15 mouse cellular contexts compared by ENCODE assay signal in the genomic region with DNA sequence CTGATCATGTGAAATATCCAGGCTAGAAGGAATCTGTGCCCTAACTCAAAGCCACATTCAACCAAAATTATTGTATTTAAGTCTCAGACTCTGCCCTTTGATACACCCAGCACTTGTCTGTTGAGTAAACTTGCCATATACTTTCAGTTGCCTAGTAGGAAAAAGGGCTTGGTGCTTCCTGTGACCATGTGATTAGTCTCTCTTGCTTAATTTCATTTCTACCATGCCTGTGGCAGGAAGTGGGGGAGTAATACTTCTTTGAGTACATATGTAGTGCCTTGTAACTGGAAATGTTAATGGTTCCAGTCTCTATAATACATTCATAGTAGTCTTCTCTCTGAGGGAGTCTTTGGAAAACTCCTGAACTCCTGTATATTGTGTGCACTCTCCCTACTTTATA. TPM values are rescaled to one million over a fixed set of nuclear protein-coding genes. Genes with fewer than 3 reads are reported as not detected.
A peak's percentile ranks its signal among the peaks of the same experiment; 100 is the strongest.
DNase-seq lines count a peak whose midpoint lies in the region; ATAC-seq and TF ChIP-seq lines count a peak whose summit lies in the region.
"Had no signal": no experiment of that assay in that cellular context is flagged by ENCODE, and none has a peak within 500 bp of the region (broad histone marks: within the 10 kb centered on the region; RNA-seq: fewer than 3 reads in every experiment).

No protein-coding gene starts in this region.

- TF ChIP-seq POLR2A in MEL (IDR thresholded peaks at IDR 0.05; ENCODE audit: control insufficient read depth in 1 of 2, insufficient read depth in 1 of 2, low read depth in 1 of 2, low read length in 2 of 2, poor library complexity in 1 of 2): no peak

- H3K4me2 ChIP-seq in hindbrain, embryonic 13.5 days: no peak overlapping the region
- H3K4me2 ChIP-seq in hindbrain, embryonic 12.5 days (replicated peaks): no peak overlapping the region
- H3K4me2 ChIP-seq: limb, embryonic 12.5 days; stomach, embryonic 15.5 days had no signal

- H3K36me3 ChIP-seq in MEL (ENCODE audit: control insufficient read depth in 1 of 2, insufficient read depth in 2 of 2, low read length in 2 of 2): peaks cover 0 to 37% of the 10 kb centered on the region in 2 experiments; a peak in 2 of 4 replicates
- H3K36me3 ChIP-seq in hindbrain, embryonic 13.5 days: no peaks in the 10 kb centered on the region
- H3K36me3 ChIP-seq in hindbrain, embryonic 12.5 days: no peaks in the 10 kb centered on the region
- H3K36me3 ChIP-seq: heart, embryonic 10.5 days; limb, embryonic 12.5 days; stomach, embryonic 15.5 days had no signal

- no peak for TF ChIP-seq CTCF in MEL (IDR thresholded peaks at IDR 0.05 in 2 of 3, conservative IDR thresholded peaks at IDR 0.05 in 1 of 3; ENCODE audit: control insufficient read depth in 1 of 3, insufficient read depth in 1 of 3, low read depth in 2 of 3, low read length in 3 of 3, poor library complexity in 1 of 3, severe bottlenecking in 1 of 3)

- peak; percentile 40 for DNase-seq in lung, postnatal 25 days (ENCODE audit: low spot score)
- DNase-seq in lung, postnatal 4 days: no peak
- peak; percentile 8 for DNase-seq in MEL (ENCODE audit: low read depth, low spot score)
- DNase-seq in natural killer cell, adult 2 months (ENCODE audit: low spot score in 2 of 2): peak; percentile 37 to 51
- DNase-seq: adrenal gland, postnatal 25 days; cerebellum, adult 9-11 months; layer of hippocampus, adult 9-11 months had no signal

- H3K9me3 ChIP-seq in MEL (replicated peaks; ENCODE audit: insufficient read depth, low read length): no peaks in the 10 kb centered on the region
- H3K9me3 ChIP-seq in hindbrain, embryonic 13.5 days: no peaks in the 10 kb centered on the region
- H3K9me3 ChIP-seq in hindbrain, embryonic 12.5 days (replicated peaks): no peaks in the 10 kb centered on the region
- H3K9me3 ChIP-seq: heart, embryonic 10.5 days; limb, embryonic 12.5 days; stomach, embryonic 15.5 days had no signal

- no peak overlapping the region for H3K4me3 ChIP-seq in MEL (ENCODE audit: control insufficient read depth in 1 of 2, insufficient read depth in 1 of 2, low read depth in 2 of 2, low read length in 2 of 2)
- no peak overlapping the region for H3K4me3 ChIP-seq in hindbrain, embryonic 13.5 days
- H3K4me3 ChIP-seq in hindbrain, embryonic 12.5 days: no peak overlapping the region
- H3K4me3 ChIP-seq: heart, embryonic 10.5 days; limb, embryonic 12.5 days; stomach, embryonic 15.5 days had no signal

- no peaks in the 10 kb centered on the region for H3K79me2 ChIP-seq in MEL (ENCODE audit: control insufficient read depth, insufficient read depth, low read length, poor library complexity)

- ATAC-seq in inflammation-experienced regulatory T-cells, adult 6 months: peak; percentile 61
- ATAC-seq in hindbrain, embryonic 13.5 days (ENCODE audit: low FRiP score): no peak
- no peak for ATAC-seq in hindbrain, embryonic 12.5 days (ENCODE audit: low FRiP score)

- H3K4me1 ChIP-seq in MEL (ENCODE audit: control insufficient read depth in 1 of 2, insufficient read depth in 2 of 2, low read length in 2 of 2): peaks cover 0 to 6% of the 10 kb centered on the region in 2 experiments; a peak in 1 of 4 replicates
- no peaks in the 10 kb centered on the region for H3K4me1 ChIP-seq in hindbrain, embryonic 13.5 days (replicated peaks)
- no peaks in the 10 kb centered on the region for H3K4me1 ChIP-seq in hindbrain, embryonic 12.5 days
- H3K4me1 ChIP-seq: heart, embryonic 10.5 days; limb, embryonic 12.5 days; stomach, embryonic 15.5 days had no signal

- TF ChIP-seq RAD21 in MEL (IDR thresholded peaks at IDR 0.05; ENCODE audit: low read depth, low read length): no peak

- no peaks in the 10 kb centered on the region for H3K27me3 ChIP-seq in MEL (ENCODE audit: control insufficient read depth in 1 of 2, insufficient read depth in 2 of 2, low read length in 2 of 2)
- no peaks in the 10 kb centered on the region for H3K27me3 ChIP-seq in hindbrain, embryonic 13.5 days
- no peaks in the 10 kb centered on the region for H3K27me3 ChIP-seq in hindbrain, embryonic 12.5 days
- H3K27me3 ChIP-seq: limb, embryonic 12.5 days; stomach, embryonic 15.5 days had no signal

- TF ChIP-seq EP300 in MEL (IDR thresholded peaks at IDR 0.05; ENCODE audit: low read depth in 1 of 2, low read length in 2 of 2): no peak

- H3K9ac ChIP-seq in MEL (ENCODE audit: control insufficient read depth, low read depth, low read length, poor library complexity, severe bottlenecking): no peak overlapping the region
- no peak overlapping the region for H3K9ac ChIP-seq in hindbrain, embryonic 13.5 days
- H3K9ac ChIP-seq in hindbrain, embryonic 12.5 days: no peak overlapping the region
- H3K9ac ChIP-seq: limb, embryonic 12.5 days; stomach, embryonic 15.5 days had no signal

- H3K27ac ChIP-seq in MEL (ENCODE audit: control insufficient read depth, low read depth, low read length): no peak overlapping the region; the same call in 1 of the 2 replicates
- H3K27ac ChIP-seq in hindbrain, embryonic 13.5 days: no peak overlapping the region
- H3K27ac ChIP-seq in hindbrain, embryonic 12.5 days: no peak overlapping the region
- H3K27ac ChIP-seq: heart, embryonic 10.5 days; limb, embryonic 12.5 days; stomach, embryonic 15.5 days had no signal

TF ChIP-seq in MEL, 35 proteins besides CTCF, POLR2A, EP300 and RAD21:
- no peak for TF ChIP-seq KAT2A (conservative IDR thresholded peaks at IDR 0.05; ENCODE audit: low read depth, low read length)
- no peak for TF ChIP-seq RCOR1 (IDR thresholded peaks at IDR 0.05; ENCODE audit: low read depth, low read length)

RNA-seq across cellular contexts. Expression of a gene that starts 2.0 kb away (rescaled TPM):
- 0.58 and 0.69 TPM in 2 replicates for total RNA-seq in MEL (2012; rRNA removed)
- polyA plus RNA-seq in MEL (2012; ENCODE audit: insufficient read depth in 1 of 2, insufficient read length in 2 of 2, low read depth in 1 of 2, low replicate concordance in 2 of 2, missing spikeins in 1 of 2): 1 to 10 TPM in 1 of 2 experiments, not detected in 1; 1.4 TPM
- 1,000 to 10,000 TPM; 1,117 to 1,392 (median 1,238) TPM for polyA plus RNA-seq in inflammation-experienced regulatory T-cells, adult 6 months (2017; shearing (Covaris generic))
- 5.5 TPM in 2 replicates for polyA plus RNA-seq in hindbrain, embryonic 13.5 days (2015; fragmentation: Nextera tagmentation; extraction: Ambion mirVana)
- polyA plus RNA-seq in hindbrain, embryonic 12.5 days (2016; fragmentation: Nextera tagmentation; extraction: Ambion mirVana): 4.1 and 5.8 TPM in 2 replicates

RNA-seq across cellular contexts. Expression of a gene that starts 38.1 kb away (rescaled TPM):
- not detected in 2 replicates for total RNA-seq in MEL (2012; rRNA removed)
- not detected for polyA plus RNA-seq in MEL (2012; ENCODE audit: insufficient read depth in 1 of 2, insufficient read length in 2 of 2, low read depth in 1 of 2, low replicate concordance in 2 of 2, missing spikeins in 1 of 2)
- not detected for polyA plus RNA-seq in inflammation-experienced regulatory T-cells, adult 6 months (2017; shearing (Covaris generic))
- not detected in 2 replicates for polyA plus RNA-seq in hindbrain, embryonic 13.5 days (2015; fragmentation: Nextera tagmentation; extraction: Ambion mirVana)
- not detected in 2 replicates for polyA plus RNA-seq in hindbrain, embryonic 12.5 days (2016; fragmentation: Nextera tagmentation; extraction: Ambion mirVana)
- total RNA-seq: adrenal gland, postnatal 25 days; midbrain, postnatal 0 days had no signal
- polyA plus RNA-seq: embryonic facial prominence, embryonic 14.5 days; heart, embryonic 10.5 days; limb, embryonic 12.5 days; midbrain, postnatal 0 days; stomach, embryonic 15.5 days had no signal

Comparison
In these comparisons a context has a peak if more than half of its experiments do, and no peak if none do; other contexts are left out.
1. DNase-seq: peak in lung, postnatal 25 days (single experiment), MEL (single experiment) and natural killer cell, adult 2 months (2 of 2); none in lung, postnatal 4 days (0 of 2).
2. RNA of a gene that starts 2.0 kb away (polyA plus RNA-seq): 1,117 to 1,392 TPM in inflammation-experienced regulatory T-cells, adult 6 months; 5.5 TPM in hindbrain, embryonic 13.5 days, 4.1 to 5.8 TPM in hindbrain, embryonic 12.5 days and 1.4 TPM in MEL; every median in the first group is over 100 times any median in the second.